Mouse (Mus musculus) lung, adult 2 months (tissue): ENCODE measurements around the gene 4930402H24Rik.

Source experiments
- CTCF ChIP-seq: fragments of 200-500 bp; IDR thresholded peaks from 2 replicates; pipeline ENCODE4 v1.5.1; 2011; ENCODE audit warnings: mild to moderate bottlenecking, low read length, control low read depth; ENCODE audit not compliant: insufficient read depth
- POLR2A ChIP-seq: fragments of 200-500 bp; IDR thresholded peaks from 2 replicates; pipeline ENCODE4 v1.6.1; 2011; ENCODE audit warnings: low read depth, mild to moderate bottlenecking, control low read depth, low read length, borderline replicate concordance; ENCODE audit errors: extremely low read depth

DNA sequence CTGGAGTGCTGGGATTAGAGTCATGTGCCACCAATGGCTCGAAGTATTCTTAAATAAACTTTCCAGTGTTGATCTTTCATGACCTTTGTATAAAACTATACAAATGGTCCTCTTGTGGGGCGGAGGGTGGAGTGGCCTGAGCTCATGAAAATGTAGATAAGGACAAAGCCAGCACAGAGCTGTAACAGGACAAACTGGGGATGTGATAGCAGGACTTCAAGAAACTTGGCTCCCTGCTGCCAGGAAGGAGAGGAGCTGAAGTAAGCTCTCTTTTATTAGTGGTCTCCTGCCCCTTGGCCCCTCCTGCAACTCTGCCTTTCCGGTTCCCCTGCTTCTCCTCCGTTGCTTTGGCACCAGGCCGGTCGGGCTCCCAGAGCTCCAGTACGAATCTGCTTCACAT, 129.6 kb downstream of the 4930402H24Rik start:
- TF ChIP-seq POLR2A (no peak), CTCF (no peak)
